Mouse (Mus musculus) thymus, adult 2 months (tissue): Measurements from ENCODE around the gene Ffar2.

Experiments
- CTCF ChIP-seq: fragments of 200-500 bp; IDR thresholded peaks from 2 replicates; pipeline ENCODE4 v1.5.1; 2012; ENCODE audit warnings: mild to moderate bottlenecking, control low read depth, low read length, moderate library complexity, borderline replicate concordance; ENCODE audit not compliant: control insufficient read depth, poor library complexity, insufficient read depth; ENCODE audit errors: extremely low read depth
- POLR2A ChIP-seq: fragments of 200-500 bp; IDR thresholded peaks from 2 replicates; pipeline ENCODE4 v1.6.1; 2012; ENCODE audit warnings: mild to moderate bottlenecking, low read length, control low read depth, moderate library complexity; ENCODE audit not compliant: control insufficient read depth, poor library complexity, insufficient read depth; ENCODE audit errors: extremely low read depth

DNA sequence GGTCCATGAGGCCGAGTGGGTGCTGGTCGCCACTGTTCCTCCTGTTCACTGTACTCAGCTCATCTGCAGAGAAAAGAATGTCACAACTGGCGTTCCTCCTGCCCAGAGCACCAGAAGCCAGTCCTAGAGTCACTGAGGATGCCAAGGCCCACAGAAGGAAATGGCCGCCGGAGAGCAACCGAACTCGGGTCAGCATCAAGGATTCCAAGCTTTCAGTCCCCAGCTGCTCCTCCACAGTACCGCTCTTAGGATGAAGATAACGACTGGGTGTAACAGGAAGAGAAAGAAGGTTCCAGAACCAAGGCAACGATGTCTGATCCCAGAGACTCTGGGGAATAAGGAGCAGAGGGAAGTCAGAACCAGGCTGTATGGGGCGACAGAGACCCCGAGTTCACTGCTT lies 37.9 kb upstream of the Ffar2 start, which contains the start of gene Ffar1:
- TF ChIP-seq CTCF: no peak
- TF ChIP-seq POLR2A: no peak
